Mouse (Mus musculus) hindbrain, embryonic 13.5 days (tissue): ENCODE measurements around the gene Hat1. TPM values are rescaled to one million over a fixed set of nuclear protein-coding genes. Genes with fewer than 3 reads are reported as not detected.

Experiments used
- ATAC-seq: fragments of 200-750 bp; cut with Nextera tagmentation; 2 replicates; pipeline ENCODE4 v1.8.0; 2017; ENCODE audit warnings: moderate TSS enrichment; ENCODE audit not compliant: low FRiP score
- H3K27ac ChIP-seq: fragments of 300-500 bp; sonication (generic); 2 replicates; pipeline ENCODE4 v1.5.1; 2015; ENCODE audit warnings: inconsistent platforms, mild to moderate bottlenecking, moderate library complexity
- H3K27me3 ChIP-seq: fragments of 300-500 bp; sonication (generic); 2 replicates; pipeline ENCODE4 v1.6.1; 2015; ENCODE audit warnings: mild to moderate bottlenecking, inconsistent platforms
- H3K36me3 ChIP-seq: fragments of 300-500 bp; sonication (generic); 2 replicates; pipeline ENCODE4 v1.6.1; 2015; ENCODE audit warnings: mild to moderate bottlenecking, inconsistent platforms
- H3K4me1 ChIP-seq: fragments of 300-500 bp; sonication (generic); replicated peaks from 2 replicates; pipeline ENCODE4 v1.6.1; 2015; ENCODE audit warnings: inconsistent platforms
- H3K4me2 ChIP-seq: fragments of 300-500 bp; sonication (generic); 2 replicates; pipeline ENCODE4 v1.6.1; 2015; ENCODE audit warnings: inconsistent platforms, mild to moderate bottlenecking, moderate library complexity
- H3K4me3 ChIP-seq: fragments of 300-500 bp; sonication (generic); 2 replicates; pipeline ENCODE4 v1.5.1; 2015; ENCODE audit warnings: mild to moderate bottlenecking, inconsistent platforms
- H3K9ac ChIP-seq: fragments of 300-500 bp; sonication (generic); 2 replicates; pipeline ENCODE4 v1.6.1; 2015; ENCODE audit warnings: mild to moderate bottlenecking, inconsistent platforms
- H3K9me3 ChIP-seq: fragments of 300-500 bp; sonication (generic); 2 replicates; pipeline ENCODE4 v1.6.1; 2016; ENCODE audit warnings: inconsistent platforms
- WGBS: fragments of 180-500 bp; shearing (Covaris S2); methylation state at CpG from one replicate; pipeline ENCODE4 v1.1.7; 2015; 5-methylcytosine and 5-hydroxymethylcytosine counted together
- polyA plus RNA-seq: library from polyadenylated mRNA; unstranded; fragments of >200 nt; fragmentation: Nextera tagmentation; extraction: Ambion mirVana; gene quantifications from 2 replicates; pipeline ENCODE4 v1.2.1, GENCODE M21; 2015

Hat1 gene
- polyA plus RNA-seq, 1 experiment from 2014 or later = 61.3 TPM

- Histone ChIP-seq H3K9me3 (no peaks in the 10 kb centered on the region), H3K4me3 (no peak overlapping the region), H3K4me2 (no peak overlapping the region), H3K27me3 (no peaks in the 10 kb centered on the region), H3K4me1 (peaks cover 10% of the 10 kb centered on the region), H3K9ac (no peak overlapping the region), H3K36me3 (peaks cover 11% of the 10 kb centered on the region), H3K27ac (no peak overlapping the region)
- WGBS = 91% methylated on average over 6 of the region's 6 CpGs
- no peak for ATAC-seq
Measured at GRCm38 (mm10) chr2:71387766-71388165, 992 bp upstream of the Hat1 start.

GRCm38 (mm10) chr2:71389864-71390263 lies 1.1 kb downstream of the Hat1 start:
- Histone ChIP-seq H3K9ac (peak overlapping the region; percentile 84), H3K36me3 (peaks cover 14% of the 10 kb centered on the region), H3K27me3 (no peaks in the 10 kb centered on the region), H3K9me3 (no peaks in the 10 kb centered on the region), H3K27ac (no peak overlapping the region), H3K4me1 (peaks cover 10% of the 10 kb centered on the region), H3K4me2 (peak overlapping the region; percentile 93), H3K4me3 (peak overlapping the region; percentile 92)
- WGBS = 69% methylated on average over 9 of the region's 9 CpGs
- no peak for ATAC-seq

GRCm38 (mm10) chr2:71405613-71406012 lies 16.9 kb downstream of the Hat1 start:
- Histone ChIP-seq H3K9me3 (no peaks in the 10 kb centered on the region), H3K4me2 (no peak overlapping the region), H3K4me1 (no peaks in the 10 kb centered on the region), H3K27ac (no peak overlapping the region), H3K36me3 (peaks cover 9% of the 10 kb centered on the region; the same call in 1 of the 2 replicates), H3K27me3 (no peaks in the 10 kb centered on the region), H3K4me3 (no peak overlapping the region), H3K9ac (no peak overlapping the region)
- WGBS = 100% methylated on average over 1 of the region's 1 CpGs
- ATAC-seq = no peak

GRCm38 (mm10) chr2:71418760-71419280 lies 30.1 kb downstream of the Hat1 start:
- Histone ChIP-seq H3K9me3 (no peaks in the 10 kb centered on the region), H3K4me2 (no peak overlapping the region), H3K9ac (no peak overlapping the region), H3K27ac (no peak overlapping the region), H3K4me1 (no peaks in the 10 kb centered on the region), H3K27me3 (no peaks in the 10 kb centered on the region), H3K36me3 (peaks cover 10% of the 10 kb centered on the region; the same call in 1 of the 2 replicates), H3K4me3 (no peak overlapping the region)
- no peak for ATAC-seq
- WGBS = 40% methylated on average over 3 of the region's 3 CpGs

GRCm38 (mm10) chr2:71419408-71419807 lies 30.6 kb downstream of the Hat1 start:
- H3K9me3 ChIP-seq = no peaks in the 10 kb centered on the region
- no peak overlapping the region for H3K27ac ChIP-seq
- no peak overlapping the region for H3K9ac ChIP-seq
- H3K27me3 ChIP-seq = no peaks in the 10 kb centered on the region
- no peaks in the 10 kb centered on the region for H3K4me1 ChIP-seq
- ATAC-seq = no peak
- no peak overlapping the region for H3K4me3 ChIP-seq
- 88% methylated on average over 3 of the region's 3 CpGs for WGBS
- H3K4me2 ChIP-seq = no peak overlapping the region
- H3K36me3 ChIP-seq = peaks cover 6% of the 10 kb centered on the region; the same call in 1 of the 2 replicates

GRCm38 (mm10) chr2:71420895-71421425 lies 32.2 kb downstream of the Hat1 start:
- Histone ChIP-seq H3K4me1 (no peaks in the 10 kb centered on the region), H3K9me3 (no peaks in the 10 kb centered on the region), H3K27ac (no peak overlapping the region), H3K36me3 (peaks cover 9% of the 10 kb centered on the region), H3K4me3 (no peak overlapping the region), H3K27me3 (no peaks in the 10 kb centered on the region), H3K9ac (no peak overlapping the region), H3K4me2 (no peak overlapping the region)
- no peak for ATAC-seq
- WGBS = 85% methylated on average over 9 of the region's 9 CpGs

- H3K9ac ChIP-seq = no peak overlapping the region
- H3K36me3 ChIP-seq = peaks cover 21% of the 10 kb centered on the region
- no peak overlapping the region for H3K27ac ChIP-seq
- no peak for ATAC-seq
- H3K4me3 ChIP-seq = no peak overlapping the region
- no peaks in the 10 kb centered on the region for H3K9me3 ChIP-seq
- no peaks in the 10 kb centered on the region for H3K4me1 ChIP-seq
- no peak overlapping the region for H3K4me2 ChIP-seq
- WGBS = 88% methylated on average over 4 of the region's 4 CpGs
- H3K27me3 ChIP-seq = no peaks in the 10 kb centered on the region
Measured at GRCm38 (mm10) chr2:71424545-71424944, 35.8 kb downstream of the Hat1 start.

GRCm38 (mm10) chr2:71435440-71435839 lies 46.7 kb downstream of the Hat1 start:
- Histone ChIP-seq H3K36me3 (peaks cover 21% of the 10 kb centered on the region), H3K9me3 (no peaks in the 10 kb centered on the region), H3K4me3 (no peak overlapping the region), H3K4me1 (no peaks in the 10 kb centered on the region), H3K4me2 (no peak overlapping the region), H3K9ac (no peak overlapping the region), H3K27me3 (no peaks in the 10 kb centered on the region), H3K27ac (no peak overlapping the region)
- ATAC-seq = no peak
- WGBS = 93% methylated on average over 3 of the region's 4 CpGs

- 55% methylated on average over 2 of the region's 2 CpGs for WGBS
Measured at GRCm38 (mm10) chr2:71443376-71443775, 54.6 kb downstream of the Hat1 start.

GRCm38 (mm10) chr2:71445536-71446196 lies 56.9 kb downstream of the Hat1 start:
- Histone ChIP-seq H3K9ac (no peak overlapping the region), H3K4me3 (no peak overlapping the region), H3K27me3 (peaks cover 15% of the 10 kb centered on the region), H3K4me1 (peaks cover 6% of the 10 kb centered on the region; the same call in 1 of the 2 replicates), H3K4me2 (no peak overlapping the region), H3K9me3 (no peaks in the 10 kb centered on the region), H3K36me3 (peaks cover 10% of the 10 kb centered on the region), H3K27ac (no peak overlapping the region)
- ATAC-seq = no peak
- 52% methylated on average over 17 of the region's 17 CpGs for WGBS

More at GRCm38 (mm10) chr2:71443376-71443775, 54.6 kb downstream of the Hat1 start:
- H3K27me3 ChIP-seq = peaks cover 8% of the 10 kb centered on the region
- H3K27ac ChIP-seq = no peak overlapping the region
- peaks cover 21% of the 10 kb centered on the region for H3K36me3 ChIP-seq
- no peak overlapping the region for H3K4me3 ChIP-seq
- peaks cover 6% of the 10 kb centered on the region; the same call in 1 of the 2 replicates for H3K4me1 ChIP-seq
- ATAC-seq = no peak
- H3K9me3 ChIP-seq = no peaks in the 10 kb centered on the region
- H3K9ac ChIP-seq = no peak overlapping the region
- H3K4me2 ChIP-seq = no peak overlapping the region

- Histone ChIP-seq H3K27ac (no peak overlapping the region), H3K4me2 (no peak overlapping the region), H3K4me1 (peaks cover 9% of the 10 kb centered on the region; the same call in 1 of the 2 replicates), H3K9me3 (no peaks in the 10 kb centered on the region), H3K27me3 (peaks cover 25% of the 10 kb centered on the region), H3K9ac (no peak overlapping the region), H3K36me3 (no peaks in the 10 kb centered on the region), H3K4me3 (no peak overlapping the region)
- WGBS = 15% methylated on average over 2 of the region's 2 CpGs
- ATAC-seq = no peak
Measured at GRCm38 (mm10) chr2:71449604-71450003, 60.8 kb downstream of the Hat1 start.

- Histone ChIP-seq H3K9ac (no peak overlapping the region), H3K27me3 (peaks cover 25% of the 10 kb centered on the region), H3K4me3 (no peak overlapping the region), H3K4me2 (no peak overlapping the region), H3K36me3 (no peaks in the 10 kb centered on the region), H3K9me3 (no peaks in the 10 kb centered on the region), H3K27ac (no peak overlapping the region), H3K4me1 (peaks cover 3% of the 10 kb centered on the region; the same call in 1 of the 2 replicates)
- no peak for ATAC-seq
- WGBS = 65% methylated on average over 5 of the region's 5 CpGs
Measured at GRCm38 (mm10) chr2:71451761-71452160, 63.0 kb downstream of the Hat1 start.
